Mouse (Mus musculus): ENCODE data around the gene Epha6.
"Not testable (repeated sequence)": the region's sequence is repeated elsewhere in the genome, so short reads cannot be mapped to it uniquely, and the experiment has no call there.

Gene Epha6

GRCm38 (mm10) chr16:59969816-59970215 is 635.5 kb downstream of the Epha6 start:
- DNase-seq (ENCODE audit: low read depth, low spot score) = no peak

GRCm38 (mm10) chr16:59955731-59956130 is 649.6 kb downstream of the Epha6 start:
- no peak for DNase-seq (ENCODE audit: low read depth, low spot score)

- no peak for DNase-seq (ENCODE audit: low read depth, low spot score)
Observed at GRCm38 (mm10) chr16:59923696-59924095, 681.6 kb downstream of the Epha6 start.

- no peak for DNase-seq (ENCODE audit: low read depth, low spot score)
Observed at GRCm38 (mm10) chr16:59880073-59880472, 725.3 kb downstream of the Epha6 start.

GRCm38 (mm10) chr16:59871792-59872191 is 733.5 kb downstream of the Epha6 start:
- DNase-seq (ENCODE audit: low read depth, low spot score) = no peak

- DNase-seq (ENCODE audit: low read depth, low spot score) = no peak
Observed at GRCm38 (mm10) chr16:59854160-59854717, 751.1 kb downstream of the Epha6 start.

GRCm38 (mm10) chr16:59852689-59853088 is 752.6 kb downstream of the Epha6 start:
- DNase-seq (ENCODE audit: low read depth, low spot score) = no peak

- peak; percentile 21 for DNase-seq (ENCODE audit: low read depth, low spot score)
Observed at GRCm38 (mm10) chr16:59846574-59846973, 758.8 kb downstream of the Epha6 start.

GRCm38 (mm10) chr16:59836778-59837177 is 768.6 kb downstream of the Epha6 start:
- no peak for DNase-seq (ENCODE audit: low read depth, low spot score)

- no peak for DNase-seq (ENCODE audit: low read depth, low spot score)
Observed at GRCm38 (mm10) chr16:59836304-59836703, 769.0 kb downstream of the Epha6 start.

- no peak for DNase-seq (ENCODE audit: low read depth, low spot score)
Observed at GRCm38 (mm10) chr16:59832468-59832867, 772.9 kb downstream of the Epha6 start.

- peak; percentile 34 for DNase-seq (ENCODE audit: low read depth, low spot score)
Observed at GRCm38 (mm10) chr16:59829655-59830054, 775.7 kb downstream of the Epha6 start.

- not testable (repeated sequence) for DNase-seq (ENCODE audit: low read depth, low spot score)
Observed at GRCm38 (mm10) chr16:59799790-59800189, 805.5 kb downstream of the Epha6 start.

- DNase-seq (ENCODE audit: low read depth, low spot score) = no peak
Observed at GRCm38 (mm10) chr16:59772297-59772696, 833.0 kb downstream of the Epha6 start.

- no peak for DNase-seq (ENCODE audit: low read depth, low spot score)
Observed at GRCm38 (mm10) chr16:59770421-59770820, 834.9 kb downstream of the Epha6 start.

GRCm38 (mm10) chr16:59769936-59770335 is 835.4 kb downstream of the Epha6 start:
- DNase-seq (ENCODE audit: low read depth, low spot score) = no peak

GRCm38 (mm10) chr16:59760875-59761274 is 844.5 kb downstream of the Epha6 start:
- no peak for DNase-seq (ENCODE audit: low read depth, low spot score)

- DNase-seq (ENCODE audit: low read depth, low spot score) = no peak
Observed at GRCm38 (mm10) chr16:59750905-59751304, 854.4 kb downstream of the Epha6 start.

- no peak for DNase-seq (ENCODE audit: low read depth, low spot score)
Observed at GRCm38 (mm10) chr16:59743669-59744068, 861.7 kb downstream of the Epha6 start.

GRCm38 (mm10) chr16:59715524-59715923 is 889.8 kb downstream of the Epha6 start:
- no peak for DNase-seq (ENCODE audit: low read depth, low spot score)

- DNase-seq (ENCODE audit: low read depth, low spot score) = no peak
Observed at GRCm38 (mm10) chr16:59693230-59693629, 912.1 kb downstream of the Epha6 start.

GRCm38 (mm10) chr16:59689120-59689519 is 916.2 kb downstream of the Epha6 start:
- DNase-seq (ENCODE audit: low read depth, low spot score) = no peak

GRCm38 (mm10) chr16:59685135-59685534 is 920.2 kb downstream of the Epha6 start:
- no peak for DNase-seq (ENCODE audit: low read depth, low spot score)

GRCm38 (mm10) chr16:59683434-59683833 is 921.9 kb downstream of the Epha6 start:
- DNase-seq (ENCODE audit: low read depth, low spot score) = peak; percentile 64

All from A20 (cell line).